ENCODE assay signal across 10 mouse cellular contexts in the genomic region with DNA sequence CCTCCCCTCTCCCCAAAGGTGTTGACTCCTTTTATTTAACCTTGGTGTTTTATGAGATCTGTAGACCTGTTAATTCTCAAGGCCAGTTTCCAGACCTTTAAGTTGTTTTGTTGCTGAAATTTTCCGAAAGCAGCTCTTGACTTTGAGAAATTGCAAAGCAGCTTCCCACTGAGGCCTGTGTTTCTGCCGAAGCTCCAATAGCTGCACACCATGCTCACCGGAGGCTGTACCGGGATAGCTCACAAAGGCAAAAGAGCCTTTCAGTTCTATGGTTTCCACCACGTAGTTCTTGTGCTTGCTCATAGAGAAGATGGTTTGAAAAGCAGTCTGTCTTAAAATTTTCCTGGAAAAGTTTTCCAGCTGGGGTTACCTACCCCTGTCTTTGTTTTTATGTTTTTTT. TPM values are rescaled to one million over a fixed set of nuclear protein-coding genes. Genes with fewer than 3 reads are reported as not detected.
DNase-seq lines count a peak whose midpoint lies in the region; ATAC-seq lines count a peak whose summit lies in the region.
"Had no signal": no experiment of that assay in that cellular context is flagged by ENCODE, and none has a peak within 500 bp of the region (broad histone marks: within the 10 kb centered on the region; RNA-seq: fewer than 3 reads in every experiment).

No protein-coding gene starts in this region.

- intact Hi-C loops in left cerebral cortex, postnatal 10 days (cut with DNase I): loop anchor here (5.0 to 10.0 kb wide), 3 partner anchors 185 to 213 kb away; no protein-coding TSS in a partner anchor

- DNase-seq in kidney, postnatal 25 days: no peak
- peak; percentile 42 for DNase-seq in embryonic facial prominence, embryonic 14.5 days (ENCODE audit: low spot score)
- no peak for DNase-seq in left cerebral cortex, postnatal 10 days (ENCODE audit: extremely low spot score in 1 of 2, low spot score in 2 of 2)
- no peak for DNase-seq in thymus, postnatal 36 days
- DNase-seq: liver, embryonic 13.5 days had no signal

- H3K36me3 ChIP-seq in kidney, embryonic 14.5 days (ENCODE audit: control insufficient read depth, insufficient read depth, low read length): no peaks in the 10 kb centered on the region
- H3K36me3 ChIP-seq in embryonic facial prominence, embryonic 14.5 days (ENCODE audit: control insufficient read depth, insufficient read depth, low read length): no peaks in the 10 kb centered on the region
- H3K36me3 ChIP-seq in intestine, embryonic 15.5 days: no peaks in the 10 kb centered on the region
- no peaks in the 10 kb centered on the region for H3K36me3 ChIP-seq in neural tube, embryonic 13.5 days
- H3K36me3 ChIP-seq: liver, embryonic 13.5 days had no signal

- H3K4me3 ChIP-seq in kidney, embryonic 14.5 days (ENCODE audit: low read length): peak overlapping the region; percentile 83; the same call in 1 of the 2 replicates
- H3K4me3 ChIP-seq in embryonic facial prominence, embryonic 14.5 days (ENCODE audit: low read depth, low read length): peak overlapping the region; percentile 80
- H3K4me3 ChIP-seq in intestine, embryonic 15.5 days (replicated peaks): peak overlapping the region; percentile 94
- peak overlapping the region; percentile 94 for H3K4me3 ChIP-seq in neural tube, embryonic 13.5 days
- H3K4me3 ChIP-seq: liver, embryonic 13.5 days had no signal

- H3K9me3 ChIP-seq in kidney, embryonic 14.5 days (ENCODE audit: control insufficient read depth, low read length): no peaks in the 10 kb centered on the region
- H3K9me3 ChIP-seq in embryonic facial prominence, embryonic 14.5 days (ENCODE audit: control insufficient read depth, low read length): no peaks in the 10 kb centered on the region
- H3K9me3 ChIP-seq in intestine, embryonic 15.5 days: no peaks in the 10 kb centered on the region
- no peaks in the 10 kb centered on the region for H3K9me3 ChIP-seq in neural tube, embryonic 13.5 days
- H3K9me3 ChIP-seq: liver, embryonic 13.5 days had no signal

- 14% methylated on average over 5 of the region's 5 CpGs for WGBS in kidney, embryonic 14.5 days
- WGBS in embryonic facial prominence, embryonic 14.5 days: 21% methylated on average over 5 of the region's 5 CpGs
- WGBS in intestine, embryonic 15.5 days: 50% methylated on average over 5 of the region's 5 CpGs
- WGBS in neural tube, embryonic 13.5 days: 3% methylated on average over 5 of the region's 5 CpGs

- peaks cover 22% of the 10 kb centered on the region for H3K4me1 ChIP-seq in kidney, embryonic 14.5 days (ENCODE audit: control insufficient read depth, insufficient read depth, low read length)
- H3K4me1 ChIP-seq in embryonic facial prominence, embryonic 14.5 days (ENCODE audit: control insufficient read depth, insufficient read depth, low read length): peaks cover 33% of the 10 kb centered on the region
- H3K4me1 ChIP-seq in intestine, embryonic 15.5 days (replicated peaks): peaks cover 13% of the 10 kb centered on the region; the same call in 1 of the 2 replicates
- peaks cover 58% of the 10 kb centered on the region for H3K4me1 ChIP-seq in neural tube, embryonic 13.5 days (replicated peaks)

- peak overlapping the region; percentile 62 for H3K4me2 ChIP-seq in kidney, embryonic 14.5 days (replicated peaks; ENCODE audit: low read depth, low read length)
- peak overlapping the region; percentile 87 for H3K4me2 ChIP-seq in embryonic facial prominence, embryonic 14.5 days (ENCODE audit: low read depth, low read length)
- peak overlapping the region; percentile 90 for H3K4me2 ChIP-seq in intestine, embryonic 15.5 days (replicated peaks)
- H3K4me2 ChIP-seq in neural tube, embryonic 13.5 days: peak overlapping the region; percentile 86
- H3K4me2 ChIP-seq: liver, embryonic 13.5 days had no signal

- ATAC-seq in kidney, embryonic 14.5 days (ENCODE audit: low FRiP score, low TSS enrichment): no peak
- no peak for ATAC-seq in embryonic facial prominence, embryonic 14.5 days (ENCODE audit: low read depth)
- ATAC-seq in intestine, embryonic 15.5 days: no peak
- ATAC-seq in neural tube, embryonic 13.5 days (ENCODE audit: low read depth): no peak
- ATAC-seq in megakaryocyte progenitor cell, adult 5-6 weeks (replicated peaks; ENCODE audit: poor library complexity): no peak

- no peaks in the 10 kb centered on the region for H3K27me3 ChIP-seq in kidney, embryonic 14.5 days (ENCODE audit: control insufficient read depth, insufficient read depth, low read length)
- no peaks in the 10 kb centered on the region for H3K27me3 ChIP-seq in embryonic facial prominence, embryonic 14.5 days (replicated peaks; ENCODE audit: control insufficient read depth, insufficient read depth, low read length)
- no peaks in the 10 kb centered on the region for H3K27me3 ChIP-seq in intestine, embryonic 15.5 days (replicated peaks)
- H3K27me3 ChIP-seq in neural tube, embryonic 13.5 days: no peaks in the 10 kb centered on the region
- H3K27me3 ChIP-seq: CH12.LX had no signal

- no peak overlapping the region for H3K9ac ChIP-seq in kidney, embryonic 14.5 days (ENCODE audit: low read depth, low read length)
- peak overlapping the region; percentile 89 for H3K9ac ChIP-seq in embryonic facial prominence, embryonic 14.5 days (ENCODE audit: low read depth, low read length)
- H3K9ac ChIP-seq in intestine, embryonic 15.5 days: no peak overlapping the region
- peak overlapping the region; percentile 91 for H3K9ac ChIP-seq in neural tube, embryonic 13.5 days
- H3K9ac ChIP-seq: liver, embryonic 13.5 days had no signal

- no peak overlapping the region for H3K27ac ChIP-seq in kidney, embryonic 14.5 days (ENCODE audit: low read depth, low read length)
- H3K27ac ChIP-seq in embryonic facial prominence, embryonic 14.5 days (replicated peaks; ENCODE audit: low read depth, low read length): no peak overlapping the region
- no peak overlapping the region for H3K27ac ChIP-seq in intestine, embryonic 15.5 days
- H3K27ac ChIP-seq in neural tube, embryonic 13.5 days (replicated peaks): no peak overlapping the region
- H3K27ac ChIP-seq: liver, embryonic 13.5 days had no signal

RNA-seq across cellular contexts. Expression of a gene that starts 3.2 kb away (rescaled TPM):
- 18.7 and 25.0 TPM in 2 replicates for polyA plus RNA-seq in kidney, embryonic 14.5 days (2014; fragmentation: Nextera tagmentation; extraction: Ambion mirVana)
- 25.2 and 33.3 TPM in 2 replicates for polyA plus RNA-seq in embryonic facial prominence, embryonic 14.5 days (2014; fragmentation: Nextera tagmentation; extraction: Ambion mirVana)
- 13.4 and 16.7 TPM in 2 replicates for polyA plus RNA-seq in intestine, embryonic 15.5 days (2015; fragmentation: Nextera tagmentation; extraction: Ambion mirVana)
- 16.6 and 16.9 TPM in 2 replicates for polyA plus RNA-seq in neural tube, embryonic 13.5 days (2015; fragmentation: Nextera tagmentation; extraction: Ambion mirVana)
- 1.1 and 4.2 TPM in 2 replicates for total RNA-seq in megakaryocyte progenitor cell, adult 5-6 weeks (2015)
- total RNA-seq in megakaryocyte progenitor cell, adult 5-6 weeks (2017): 0.08 and 6.4 TPM in 2 replicates
- total RNA-seq in left cerebral cortex, postnatal 10 days (2021): 10 to 100 TPM; 12.7 to 21.5 TPM

Comparison
In these comparisons a context has a peak if more than half of its experiments do, and no peak if none do; other contexts are left out.
1. H3K9ac ChIP-seq: peak in embryonic facial prominence, embryonic 14.5 days (single experiment) and neural tube, embryonic 13.5 days (single experiment); none in kidney, embryonic 14.5 days (single experiment) and intestine, embryonic 15.5 days (single experiment).
2. Peak in every context shown above with its lines, with median percentiles within 50 percentile points of each other: H3K4me2 ChIP-seq and H3K4me3 ChIP-seq.